Mouse (Mus musculus): Measurements from ENCODE around the gene Map7. TPM values are rescaled to one million over a fixed set of nuclear protein-coding genes. Genes with fewer than 3 reads are reported as not detected.

Gene Map7
- polyA plus RNA-seq, 1 experiment, result 82.2 TPM

GRCm38 (mm10) chr10:20135350-20136058, 12.8 kb upstream of the Map7 start:
- no peak for TF ChIP-seq CTCF (IDR thresholded peaks at IDR 0.05; ENCODE audit: control insufficient read depth, insufficient read depth, insufficient replicate concordance, low read depth, low read length)
- peak; percentile 24; the same call in 1 of the 2 replicates for TF ChIP-seq POLR2A (IDR thresholded peaks at IDR 0.05; ENCODE audit: control insufficient read depth, low read depth, low read length)
- no peaks in the 10 kb centered on the region for H3K27me3 ChIP-seq (ENCODE audit: control insufficient read depth, insufficient read depth, low read length)
- H3K4me3 ChIP-seq (ENCODE audit: control insufficient read depth, low read depth, low read length), result no peak overlapping the region
- peak overlapping the region; percentile 76 for H3K27ac ChIP-seq (ENCODE audit: control insufficient read depth, insufficient read depth, low read depth, low read length)
- H3K4me1 ChIP-seq (ENCODE audit: control insufficient read depth, insufficient read depth, low read length), result no peaks in the 10 kb centered on the region; the same call in 1 of the 2 replicates
- H3K36me3 ChIP-seq (ENCODE audit: control insufficient read depth, insufficient read depth, low read length), result no peaks in the 10 kb centered on the region

GRCm38 (mm10) chr10:20136505-20136904, 11.8 kb upstream of the Map7 start:
- H3K27me3 ChIP-seq (ENCODE audit: control insufficient read depth, insufficient read depth, low read length), result no peaks in the 10 kb centered on the region
- H3K27ac ChIP-seq (ENCODE audit: control insufficient read depth, insufficient read depth, low read depth, low read length), result no peak overlapping the region
- H3K36me3 ChIP-seq (ENCODE audit: control insufficient read depth, insufficient read depth, low read length), result no peaks in the 10 kb centered on the region
- H3K4me3 ChIP-seq (ENCODE audit: control insufficient read depth, low read depth, low read length), result no peak overlapping the region
- H3K4me1 ChIP-seq (ENCODE audit: control insufficient read depth, insufficient read depth, low read length), result no peaks in the 10 kb centered on the region; the same call in 1 of the 2 replicates
- TF ChIP-seq POLR2A (IDR thresholded peaks at IDR 0.05; ENCODE audit: control insufficient read depth, low read depth, low read length) (no peak), CTCF (IDR thresholded peaks at IDR 0.05; ENCODE audit: control insufficient read depth, insufficient read depth, insufficient replicate concordance, low read depth, low read length) (no peak)

- no peaks in the 10 kb centered on the region for H3K4me1 ChIP-seq (ENCODE audit: control insufficient read depth, insufficient read depth, low read length)
- H3K4me3 ChIP-seq (ENCODE audit: control insufficient read depth, low read depth, low read length), result no peak overlapping the region
- TF ChIP-seq POLR2A (IDR thresholded peaks at IDR 0.05; ENCODE audit: control insufficient read depth, low read depth, low read length) (no peak), CTCF (IDR thresholded peaks at IDR 0.05; ENCODE audit: control insufficient read depth, insufficient read depth, insufficient replicate concordance, low read depth, low read length) (no peak)
- no peaks in the 10 kb centered on the region for H3K27me3 ChIP-seq (ENCODE audit: control insufficient read depth, insufficient read depth, low read length)
- H3K36me3 ChIP-seq (ENCODE audit: control insufficient read depth, insufficient read depth, low read length), result no peaks in the 10 kb centered on the region
- no peak overlapping the region for H3K27ac ChIP-seq (ENCODE audit: control insufficient read depth, insufficient read depth, low read depth, low read length)
Measured at GRCm38 (mm10) chr10:20141376-20141775, 6.9 kb upstream of the Map7 start.

- Histone ChIP-seq H3K27me3 (ENCODE audit: control insufficient read depth, insufficient read depth, low read length) (no peaks in the 10 kb centered on the region), H3K36me3 (ENCODE audit: control insufficient read depth, insufficient read depth, low read length) (no peaks in the 10 kb centered on the region), H3K4me3 (ENCODE audit: control insufficient read depth, low read depth, low read length) (peak overlapping the region; percentile 92), H3K4me1 (ENCODE audit: control insufficient read depth, insufficient read depth, low read length) (peaks cover 3% of the 10 kb centered on the region), H3K27ac (ENCODE audit: control insufficient read depth, insufficient read depth, low read depth, low read length) (peak overlapping the region; percentile 55)
- TF ChIP-seq POLR2A (IDR thresholded peaks at IDR 0.05; ENCODE audit: control insufficient read depth, low read depth, low read length) (no peak), CTCF (IDR thresholded peaks at IDR 0.05; ENCODE audit: control insufficient read depth, insufficient read depth, insufficient replicate concordance, low read depth, low read length) (peak; percentile 62; the same call in 1 of the 2 replicates)
Measured at GRCm38 (mm10) chr10:20148773-20149120, 476 bp downstream of the Map7 start.

- Histone ChIP-seq H3K4me1 (ENCODE audit: control insufficient read depth, insufficient read depth, low read length) (peaks cover 3% of the 10 kb centered on the region), H3K4me3 (ENCODE audit: control insufficient read depth, low read depth, low read length) (peak overlapping the region; percentile 92), H3K27ac (ENCODE audit: control insufficient read depth, insufficient read depth, low read depth, low read length) (peak overlapping the region; percentile 86), H3K36me3 (ENCODE audit: control insufficient read depth, insufficient read depth, low read length) (no peaks in the 10 kb centered on the region), H3K27me3 (ENCODE audit: control insufficient read depth, insufficient read depth, low read length) (no peaks in the 10 kb centered on the region)
- no peak for TF ChIP-seq CTCF (IDR thresholded peaks at IDR 0.05; ENCODE audit: control insufficient read depth, insufficient read depth, insufficient replicate concordance, low read depth, low read length)
- no peak for TF ChIP-seq POLR2A (IDR thresholded peaks at IDR 0.05; ENCODE audit: control insufficient read depth, low read depth, low read length)
Measured at GRCm38 (mm10) chr10:20149121-20149834, 1.0 kb downstream of the Map7 start.

- H3K4me3 ChIP-seq (ENCODE audit: control insufficient read depth, low read depth, low read length), result peak overlapping the region; percentile 92
- no peaks in the 10 kb centered on the region for H3K27me3 ChIP-seq (ENCODE audit: control insufficient read depth, insufficient read depth, low read length)
- peak overlapping the region; percentile 86 for H3K27ac ChIP-seq (ENCODE audit: control insufficient read depth, insufficient read depth, low read depth, low read length)
- H3K36me3 ChIP-seq (ENCODE audit: control insufficient read depth, insufficient read depth, low read length), result no peaks in the 10 kb centered on the region
- H3K4me1 ChIP-seq (ENCODE audit: control insufficient read depth, insufficient read depth, low read length), result peaks cover 3% of the 10 kb centered on the region
- TF ChIP-seq POLR2A (IDR thresholded peaks at IDR 0.05; ENCODE audit: control insufficient read depth, low read depth, low read length), result no peak
- TF ChIP-seq CTCF (IDR thresholded peaks at IDR 0.05; ENCODE audit: control insufficient read depth, insufficient read depth, insufficient replicate concordance, low read depth, low read length), result no peak
Measured at GRCm38 (mm10) chr10:20149835-20150355, 1.6 kb downstream of the Map7 start.

- Histone ChIP-seq H3K4me1 (ENCODE audit: control insufficient read depth, insufficient read depth, low read length) (peaks cover 3% of the 10 kb centered on the region), H3K27ac (ENCODE audit: control insufficient read depth, insufficient read depth, low read depth, low read length) (no peak overlapping the region), H3K4me3 (ENCODE audit: control insufficient read depth, low read depth, low read length) (no peak overlapping the region), H3K36me3 (ENCODE audit: control insufficient read depth, insufficient read depth, low read length) (no peaks in the 10 kb centered on the region), H3K27me3 (ENCODE audit: control insufficient read depth, insufficient read depth, low read length) (no peaks in the 10 kb centered on the region)
- no peak for TF ChIP-seq POLR2A (IDR thresholded peaks at IDR 0.05; ENCODE audit: control insufficient read depth, low read depth, low read length)
- no peak for TF ChIP-seq CTCF (IDR thresholded peaks at IDR 0.05; ENCODE audit: control insufficient read depth, insufficient read depth, insufficient replicate concordance, low read depth, low read length)
Measured at GRCm38 (mm10) chr10:20152131-20152530, 3.9 kb downstream of the Map7 start.
